Mouse (Mus musculus) cerebellum, adult 2 months (tissue): Measurements from ENCODE around the gene Vps13a.

Experiments
- CTCF ChIP-seq: fragments of 200-500 bp; IDR thresholded peaks from 2 replicates; pipeline ENCODE4 v1.5.1; 2011; ENCODE audit warnings: low read depth, mild to moderate bottlenecking, control low read depth, low read length, moderate library complexity, borderline replicate concordance; ENCODE audit not compliant: insufficient read depth
- POLR2A ChIP-seq: fragments of 200-500 bp; IDR thresholded peaks from 2 replicates; pipeline ENCODE4 v1.6.1; 2011; ENCODE audit warnings: low read length, control low read depth, borderline replicate concordance; ENCODE audit not compliant: insufficient read depth

DNA sequence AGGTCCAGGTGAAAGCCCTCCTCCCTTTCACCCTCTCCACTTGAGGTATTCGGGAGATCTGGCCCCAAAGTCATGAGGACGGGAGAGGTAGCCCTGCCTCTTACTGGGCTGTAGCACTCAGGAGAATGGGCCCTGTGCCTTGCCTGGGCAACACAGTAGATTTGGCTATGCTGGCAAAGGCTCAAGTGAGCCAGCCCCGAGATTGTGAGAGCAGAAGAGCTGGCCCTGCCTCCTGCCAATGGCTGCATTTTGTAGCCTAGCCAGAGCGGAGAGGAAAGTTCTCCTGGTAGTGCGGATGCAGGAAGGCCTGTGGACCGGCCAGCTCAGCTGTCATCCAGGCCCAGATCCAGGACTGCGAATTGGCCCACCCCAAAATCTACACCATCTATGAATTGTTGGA lies 32.6 kb upstream of the Vps13a start:
- TF ChIP-seq CTCF (no peak), POLR2A (no peak)
